Mouse (Mus musculus) lung, embryonic 16.5 days (tissue): ENCODE data around the gene Man2a2. TPM values are rescaled to one million over a fixed set of nuclear protein-coding genes. Genes with fewer than 3 reads are reported as not detected.
A peak's percentile ranks its signal among the peaks of the same experiment; 100 is the strongest.

Source experiments
- ATAC-seq: fragments of 200-750 bp; cut with Nextera tagmentation; 2 replicates; pipeline ENCODE4 v1.8.0; 2017; ENCODE audit warnings: low read depth, mild to moderate bottlenecking, moderate library complexity
- H3K27ac ChIP-seq: fragments of 300-500 bp; sonication (generic); 2 replicates; pipeline ENCODE4 v1.5.1; 2014; ENCODE audit warnings: mild to moderate bottlenecking, control low read depth, low read length
- H3K27me3 ChIP-seq: fragments of 300-500 bp; sonication (generic); 2 replicates; pipeline ENCODE4 v1.6.1; 2014; ENCODE audit warnings: low read depth, low read length, mixed read lengths; ENCODE audit not compliant: control insufficient read depth, insufficient read depth
- H3K36me3 ChIP-seq: fragments of 300-500 bp; sonication (generic); 2 replicates; pipeline ENCODE4 v1.6.1; 2014; ENCODE audit warnings: low read length; ENCODE audit not compliant: control insufficient read depth, insufficient read depth
- H3K4me1 ChIP-seq: fragments of 300-500 bp; sonication (generic); replicated peaks from 2 replicates; pipeline ENCODE4 v1.6.1; 2014; ENCODE audit warnings: low read length, mixed read lengths; ENCODE audit not compliant: control insufficient read depth, insufficient read depth
- H3K4me2 ChIP-seq: fragments of 300-500 bp; sonication (generic); 2 replicates; pipeline ENCODE4 v1.6.1; 2014; ENCODE audit warnings: low read depth, low read length, control low read depth
- H3K4me3 ChIP-seq: fragments of 300-500 bp; sonication (generic); 2 replicates; pipeline ENCODE4 v1.5.1; 2014; ENCODE audit warnings: mild to moderate bottlenecking, low read length, control low read depth
- H3K9ac ChIP-seq: fragments of 300-500 bp; sonication (generic); 2 replicates; pipeline ENCODE4 v1.6.1; 2014; ENCODE audit warnings: low read length, control low read depth
- H3K9me3 ChIP-seq: fragments of 300-500 bp; sonication (generic); 2 replicates; pipeline ENCODE4 v1.6.1; 2016; ENCODE audit warnings: low read length; ENCODE audit not compliant: control insufficient read depth
- WGBS: fragments of 180-500 bp; shearing (Covaris S2); extraction: QIAGEN DNeasy Blood & Tissue Kit; methylation state at CpG from one replicate; pipeline ENCODE4 v1.1.7; 2014; 5-methylcytosine and 5-hydroxymethylcytosine counted together
- polyA plus RNA-seq: library from polyadenylated mRNA; unstranded; fragments of >200 nt; fragmentation: Nextera tagmentation; extraction: Ambion mirVana; gene quantifications from 2 replicates; pipeline ENCODE4 v1.2.1, GENCODE M21; 2015

Gene Man2a2
- polyA plus RNA-seq, 1 experiment from 2014 or later = 21.1 TPM

DNA sequence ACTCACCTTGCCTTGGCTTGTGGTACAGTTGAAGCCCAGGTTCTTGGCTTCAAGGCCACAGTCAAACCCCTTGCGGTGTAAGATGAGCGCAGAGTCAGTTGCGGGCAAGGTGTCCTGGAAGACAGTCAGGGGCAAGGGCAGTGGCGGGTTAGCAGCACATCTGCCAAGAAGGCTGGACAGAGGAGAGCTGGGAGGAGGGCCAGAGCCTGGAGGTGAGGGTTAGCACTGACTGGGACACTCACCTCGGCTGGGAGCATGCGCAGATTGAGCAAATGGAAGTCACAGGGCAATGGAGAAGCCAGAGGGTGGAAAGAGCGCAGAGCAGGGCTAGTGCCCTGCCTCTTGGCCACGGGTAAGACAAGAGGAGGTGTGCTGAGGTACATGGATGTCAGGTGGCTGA, 18.3 kb downstream of the Man2a2 start:
- no peak for ATAC-seq
- Histone ChIP-seq H3K4me1 (peaks cover 5% of the 10 kb centered on the region; the same call in 1 of the 2 replicates), H3K36me3 (peaks cover 19% of the 10 kb centered on the region), H3K9ac (no peak overlapping the region), H3K4me3 (no peak overlapping the region), H3K27ac (no peak overlapping the region), H3K27me3 (no peaks in the 10 kb centered on the region), H3K9me3 (no peaks in the 10 kb centered on the region), H3K4me2 (no peak overlapping the region)
- 91% methylated on average over 8 of the region's 8 CpGs for WGBS

DNA sequence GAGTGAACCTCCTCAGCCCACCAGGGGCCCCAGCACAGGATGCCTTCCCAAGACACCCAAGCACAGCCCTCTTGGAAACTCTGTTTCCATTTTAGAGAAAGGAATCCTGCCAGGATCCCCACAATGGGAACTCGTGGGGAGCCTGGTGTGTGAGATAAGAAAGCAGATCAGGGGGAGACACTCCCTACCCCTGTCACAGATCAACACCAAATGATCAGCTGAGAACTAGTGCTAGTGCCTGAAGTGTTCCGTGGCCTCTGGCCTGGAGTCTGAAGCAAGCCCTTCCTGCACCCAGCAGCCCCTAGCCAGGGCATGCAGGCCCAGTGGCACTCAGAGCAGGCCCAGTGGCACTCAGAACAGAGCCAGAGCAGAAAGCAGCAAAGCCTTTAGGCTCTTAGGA, 20.4 kb downstream of the Man2a2 start:
- no peak overlapping the region for H3K27ac ChIP-seq
- H3K4me3 ChIP-seq = no peak overlapping the region
- H3K4me1 ChIP-seq = peaks cover 10% of the 10 kb centered on the region
- H3K4me2 ChIP-seq = no peak overlapping the region
- H3K9me3 ChIP-seq = no peaks in the 10 kb centered on the region
- H3K9ac ChIP-seq = no peak overlapping the region
- no peaks in the 10 kb centered on the region for H3K27me3 ChIP-seq
- no peak for ATAC-seq
- H3K36me3 ChIP-seq = peaks cover 12% of the 10 kb centered on the region; the same call in 1 of the 2 replicates
- 65% methylated on average over 2 of the region's 2 CpGs for WGBS

DNA sequence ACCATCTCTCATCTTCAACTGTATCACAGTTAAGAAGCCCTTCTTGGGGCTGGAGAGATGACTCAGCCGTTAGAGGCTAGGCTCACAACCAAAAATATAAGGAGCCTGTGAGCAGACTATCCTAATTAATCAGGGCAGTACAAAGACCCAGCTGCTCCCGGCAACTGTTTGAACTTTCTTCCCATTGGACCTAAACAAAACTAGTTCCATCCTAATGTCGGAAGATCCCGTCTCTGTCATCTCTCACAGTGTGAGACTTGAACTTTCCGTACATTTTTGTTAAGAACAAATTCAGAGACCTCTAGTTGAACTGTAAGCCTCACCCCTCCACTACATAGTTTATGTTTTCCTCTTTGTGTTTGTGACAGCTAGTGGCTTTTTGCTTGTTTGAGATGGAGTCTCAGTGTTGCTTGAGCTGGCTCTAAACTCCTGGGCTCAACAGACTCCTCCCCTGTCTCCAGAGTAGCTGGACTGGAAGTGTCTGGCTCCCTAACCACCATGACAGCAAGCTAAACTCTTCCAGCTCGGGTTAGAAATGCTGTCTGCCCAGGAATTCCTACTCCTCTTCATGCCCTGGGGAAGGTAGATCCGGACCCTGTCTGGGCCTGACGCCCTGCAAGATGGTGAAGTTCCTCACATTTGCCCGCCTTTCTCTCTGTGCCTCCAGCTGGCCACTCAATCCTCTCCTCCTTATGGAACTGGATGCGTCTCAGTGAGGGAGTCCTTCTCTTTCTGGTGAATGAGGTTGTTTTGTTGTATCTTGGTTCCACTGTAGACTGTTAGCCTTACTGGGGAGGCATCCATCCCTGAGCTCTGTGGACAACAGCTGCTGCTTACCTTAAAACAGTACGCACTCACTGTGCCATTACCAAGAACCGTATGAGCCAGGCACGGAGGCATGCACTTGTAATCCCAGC, 23.2 kb downstream of the Man2a2 start:
- Histone ChIP-seq H3K9ac (0 out of 2 replicates have a peak overlapping the region, but pooled peaks have one; percentile 19), H3K9me3 (no peaks in the 10 kb centered on the region)
- peak; percentile 61 for ATAC-seq

DNA sequence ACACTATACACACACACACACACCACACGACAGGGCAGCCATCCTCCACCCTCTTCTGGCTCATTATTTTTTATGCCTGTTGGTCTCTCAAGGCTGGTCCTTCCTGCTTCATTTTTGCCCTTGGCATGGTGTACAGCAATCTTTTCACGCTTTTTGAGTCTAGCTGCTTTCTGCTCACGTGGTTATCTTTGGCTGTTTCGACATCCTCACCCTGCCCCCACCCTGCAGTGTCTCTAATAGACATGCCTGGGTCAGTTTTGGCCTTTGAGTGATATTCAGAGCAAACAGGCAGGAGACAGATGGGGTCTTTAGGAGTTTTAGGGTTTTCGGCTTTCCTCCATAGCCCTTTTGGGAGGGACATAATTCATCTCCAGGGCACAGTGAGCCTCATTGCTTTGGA, 24.3 kb downstream of the Man2a2 start:
- Histone ChIP-seq H3K9ac (no peak overlapping the region), H3K4me2 (no peak overlapping the region), H3K27me3 (no peaks in the 10 kb centered on the region), H3K27ac (no peak overlapping the region; the same call in 1 of the 2 replicates), H3K4me1 (peaks cover 19% of the 10 kb centered on the region), H3K36me3 (peaks cover 6% of the 10 kb centered on the region), H3K9me3 (no peaks in the 10 kb centered on the region), H3K4me3 (no peak overlapping the region)
- ATAC-seq = no peak
- 61% methylated on average over 5 of the region's 5 CpGs for WGBS

More for the DNA sequence above, 23.2 kb downstream of the Man2a2 start:
- H3K36me3 ChIP-seq = peaks cover 6% of the 10 kb centered on the region
- H3K27ac ChIP-seq = peak overlapping the region; percentile 91
- 49% methylated on average over 13 of the region's 13 CpGs for WGBS
- no peak overlapping the region for H3K4me3 ChIP-seq
- no peaks in the 10 kb centered on the region for H3K27me3 ChIP-seq
- H3K4me2 ChIP-seq = no peak overlapping the region
- H3K4me1 ChIP-seq = peaks cover 15% of the 10 kb centered on the region

DNA sequence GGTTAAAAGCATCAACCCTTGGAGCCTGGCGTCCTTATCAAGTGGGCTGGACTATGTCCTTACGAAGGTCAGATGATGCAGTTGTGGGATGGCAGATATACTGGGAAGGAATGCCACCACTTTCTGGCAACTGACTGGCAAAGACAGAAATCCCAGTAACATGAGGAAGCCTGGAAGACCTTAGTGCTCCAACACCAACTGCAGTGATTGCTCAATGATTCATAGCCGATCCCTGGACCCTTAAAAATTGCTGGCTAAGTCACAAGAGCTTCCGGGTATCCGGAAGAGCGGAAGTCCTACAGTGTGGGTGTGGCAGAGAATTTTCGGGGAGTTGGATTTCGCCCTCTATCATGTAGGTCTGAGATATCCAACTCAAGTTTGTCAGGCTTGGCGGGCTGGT, 25.0 kb downstream of the Man2a2 start:
- H3K9me3 ChIP-seq = no peaks in the 10 kb centered on the region
- peaks cover 19% of the 10 kb centered on the region for H3K4me1 ChIP-seq
- H3K27me3 ChIP-seq = no peaks in the 10 kb centered on the region
- H3K4me3 ChIP-seq = no peak overlapping the region
- H3K4me2 ChIP-seq = no peak overlapping the region
- no peak overlapping the region for H3K27ac ChIP-seq
- WGBS = 86% methylated on average over 9 of the region's 9 CpGs
- ATAC-seq = no peak
- H3K9ac ChIP-seq = no peak overlapping the region
- H3K36me3 ChIP-seq = peaks cover 3% of the 10 kb centered on the region; the same call in 1 of the 2 replicates

DNA sequence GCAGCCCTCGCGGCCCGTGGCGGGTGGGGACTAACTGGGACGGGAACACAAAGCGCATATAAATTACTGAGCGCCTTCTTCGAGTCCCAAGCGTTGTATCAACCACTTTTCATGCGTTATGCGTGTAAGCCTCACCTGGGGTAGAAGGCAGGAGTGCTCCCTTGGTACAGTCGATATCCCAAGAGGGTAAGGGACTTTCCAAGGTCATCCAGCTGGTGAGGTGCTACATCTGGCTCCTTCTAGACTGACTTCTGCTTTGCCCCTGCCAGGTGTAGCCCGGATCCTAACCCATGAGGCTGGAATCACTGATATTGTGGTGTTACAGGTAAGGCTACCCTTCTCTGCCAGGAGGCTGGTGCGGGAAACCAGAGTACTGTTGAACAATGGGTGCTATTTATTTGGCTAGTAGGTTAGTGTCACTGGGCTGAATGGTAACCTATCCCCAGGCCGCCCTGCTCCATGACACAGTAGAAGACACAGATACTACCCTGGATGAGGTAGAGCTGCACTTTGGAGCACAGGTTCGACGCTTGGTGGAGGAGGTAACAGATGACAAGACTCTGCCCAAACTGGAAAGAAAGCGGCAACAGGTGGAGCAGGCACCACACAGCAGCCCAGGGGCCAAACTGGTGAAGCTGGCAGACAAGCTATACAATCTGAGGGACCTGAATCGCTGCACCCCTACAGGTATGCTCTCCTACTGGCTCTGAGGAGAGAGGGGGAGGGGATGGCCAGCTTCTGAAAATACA, 27.7 kb downstream of the Man2a2 start:
- no peak for ATAC-seq
- peak overlapping the region; percentile 88 for H3K4me2 ChIP-seq
- H3K36me3 ChIP-seq = no peaks in the 10 kb centered on the region; the same call in 1 of the 2 replicates
- peak overlapping the region; percentile 65 for H3K4me3 ChIP-seq
- H3K27ac ChIP-seq = peak overlapping the region; percentile 41; the same call in 1 of the 2 replicates
- H3K27me3 ChIP-seq = no peaks in the 10 kb centered on the region
- peak overlapping the region; percentile 80 for H3K9ac ChIP-seq
- 24% methylated on average over 19 of the region's 19 CpGs for WGBS
- peaks cover 29% of the 10 kb centered on the region for H3K4me1 ChIP-seq
- no peaks in the 10 kb centered on the region for H3K9me3 ChIP-seq

DNA sequence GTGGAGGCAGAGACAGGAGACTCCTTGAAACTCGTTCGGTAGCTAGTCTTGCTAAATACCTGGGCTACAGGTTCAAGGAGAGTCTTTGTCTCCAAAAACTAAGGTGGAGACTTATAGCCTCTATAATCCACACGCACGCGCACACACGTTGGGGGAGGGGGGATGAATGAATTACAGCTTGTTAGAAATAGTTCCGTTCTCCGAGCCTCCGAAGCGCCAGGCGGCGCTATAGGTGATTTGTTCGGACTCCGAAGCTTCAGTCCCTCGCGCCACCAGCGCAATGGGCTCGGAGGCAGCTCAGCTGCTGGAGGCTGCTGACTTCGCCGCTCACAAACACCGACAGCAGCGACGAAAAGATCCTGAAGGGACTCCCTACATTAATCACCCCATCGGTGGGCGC, 28.3 kb downstream of the Man2a2 start, which contains the start of gene Hddc3:
Gene Hddc3 (plus strand): TSS at position 247 of the 400 bp plus-strand sequence.
- ATAC-seq = peak; percentile 35
- Histone ChIP-seq H3K4me1 (peaks cover 27% of the 10 kb centered on the region), H3K9ac (peak within 1 kb of the TSS; percentile 80), H3K36me3 (no peaks in the 10 kb centered on the region; the same call in 1 of the 2 replicates), H3K27ac (peak within 1 kb of the TSS; percentile 41; the same call in 1 of the 2 replicates), H3K9me3 (no peaks in the 10 kb centered on the region), H3K4me3 (peak within 1 kb of the TSS; percentile 65), H3K27me3 (no peaks in the 10 kb centered on the region), H3K4me2 (peak within 1 kb of the TSS; percentile 88)
- WGBS = under 1% methylated on average over 25 of the region's 25 CpGs

DNA sequence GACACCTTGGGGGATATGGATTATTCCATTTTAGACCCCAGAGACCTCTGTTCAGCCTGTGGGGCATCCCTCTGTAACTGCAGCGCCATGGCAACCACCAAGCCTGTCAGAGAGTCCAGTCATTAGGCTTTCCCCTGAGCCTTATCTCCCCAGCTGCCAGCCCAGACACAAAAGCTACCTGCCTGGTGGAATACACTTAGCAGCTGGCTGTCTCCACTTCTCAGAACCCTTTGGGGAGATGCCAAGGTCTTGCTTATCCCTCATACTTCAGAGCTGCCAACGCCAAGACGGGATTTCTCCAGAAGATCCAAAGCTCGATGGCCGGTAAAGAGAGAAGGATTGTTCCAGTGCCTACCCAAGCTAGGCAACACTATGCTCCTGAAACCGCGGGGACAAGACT, 29.4 kb downstream of the Man2a2 start:
- ATAC-seq = no peak
- Histone ChIP-seq H3K27ac (no peak overlapping the region), H3K27me3 (no peaks in the 10 kb centered on the region), H3K4me3 (no peak overlapping the region), H3K36me3 (peaks cover under 1% of the 10 kb centered on the region), H3K4me2 (no peak overlapping the region), H3K4me1 (peaks cover 21% of the 10 kb centered on the region), H3K9ac (no peak overlapping the region), H3K9me3 (no peaks in the 10 kb centered on the region)
- WGBS = 70% methylated on average over 7 of the region's 7 CpGs

DNA sequence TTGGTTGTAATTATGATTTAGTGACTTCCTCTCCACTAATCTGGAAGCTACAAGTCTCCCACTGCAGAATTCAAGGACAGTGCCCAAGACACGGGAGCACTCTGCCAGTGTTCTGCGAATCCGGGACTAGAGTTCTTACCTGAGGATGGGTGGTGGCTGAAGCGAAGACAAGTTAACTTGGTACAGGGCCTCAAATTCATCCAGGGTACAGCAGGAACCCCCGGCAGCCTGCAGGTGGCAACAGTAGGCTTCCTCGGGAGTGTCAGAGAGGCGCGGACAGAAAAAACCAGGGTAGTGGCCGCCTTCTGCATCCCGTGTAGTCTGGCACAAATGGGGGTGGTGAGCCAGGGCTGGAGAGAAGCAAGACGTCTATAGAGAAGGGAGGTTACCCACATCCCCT, 30.4 kb downstream of the Man2a2 start, which contains the start of gene Unc45a:
Gene Unc45a (minus strand): TSS at position 213 of the 400 bp plus-strand sequence.
- Histone ChIP-seq H3K9ac (peak within 1 kb of the TSS; percentile 78), H3K36me3 (peaks cover 10% of the 10 kb centered on the region)
- WGBS = under 1% methylated on average over 11 of the region's 11 CpGs

More for the DNA sequence above, 30.4 kb downstream of the Man2a2 start, which contains the start of gene Unc45a:
- Histone ChIP-seq H3K4me3 (peak within 1 kb of the TSS; percentile 68), H3K9me3 (no peaks in the 10 kb centered on the region), H3K27ac (peak within 1 kb of the TSS; percentile 86), H3K27me3 (no peaks in the 10 kb centered on the region), H3K4me1 (peaks cover 21% of the 10 kb centered on the region), H3K4me2 (peak within 1 kb of the TSS; percentile 79)
- ATAC-seq = peak; percentile 75
